Mouse (Mus musculus) liver, postnatal 0 days (tissue): ENCODE results near the gene Ip6k2.

Experiments used
- CTCF ChIP-seq: sonication (generic); IDR thresholded peaks from 2 replicates; pipeline ENCODE4 v1.5.1; 2016; ENCODE audit warnings: antibody characterized with exemption, low read depth
- EP300 ChIP-seq: IDR thresholded peaks from 2 replicates; pipeline ENCODE4 v1.6.1; 2016; ENCODE audit warnings: antibody characterized with exemption, low read depth, mild to moderate bottlenecking

DNA sequence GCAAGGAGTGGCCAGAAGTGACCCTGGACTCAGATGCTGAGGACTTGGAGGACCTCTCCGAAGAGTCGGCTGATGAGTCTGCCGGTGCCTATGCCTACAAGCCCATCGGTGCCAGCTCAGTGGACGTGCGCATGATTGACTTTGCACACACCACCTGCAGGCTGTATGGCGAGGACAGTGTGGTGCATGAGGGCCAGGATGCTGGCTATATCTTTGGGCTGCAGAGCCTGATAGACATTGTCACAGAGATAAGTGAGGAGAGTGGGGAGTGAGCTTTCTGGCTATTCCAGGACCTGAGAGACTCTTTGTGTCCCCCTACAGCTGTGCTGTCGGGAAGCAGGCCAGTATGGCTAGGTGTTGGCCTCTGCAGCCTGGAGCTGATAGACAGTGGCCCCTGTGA is 22.2 kb downstream of the Ip6k2 start:
- no peak for TF ChIP-seq CTCF
- peak; percentile 30; the same call in 1 of the 2 replicates for TF ChIP-seq EP300
